Mouse (Mus musculus): Measurements from ENCODE around the gene BC049352. TPM values are rescaled to one million over a fixed set of nuclear protein-coding genes. Genes with fewer than 3 reads are reported as not detected.

BC049352 gene
- total and polyA plus RNA-seq, 3 experiments, result not detected

- Histone ChIP-seq H3K9me3 (replicated peaks; ENCODE audit: insufficient read depth, low read length) (no peaks in the 10 kb centered on the region), H3K79me2 (ENCODE audit: control insufficient read depth, insufficient read depth, low read length, poor library complexity) (no peaks in the 10 kb centered on the region), H3K36me3 (ENCODE audit: control insufficient read depth in 1 of 2, insufficient read depth in 2 of 2, low read length in 2 of 2) (peaks cover 0 to 12% of the 10 kb centered on the region in 2 experiments; a peak in 2 of 4 replicates), H3K27ac (ENCODE audit: control insufficient read depth, low read depth, low read length) (no peak overlapping the region), H3K9ac (ENCODE audit: control insufficient read depth, low read depth, low read length, poor library complexity, severe bottlenecking) (no peak overlapping the region), H3K27me3 (ENCODE audit: control insufficient read depth in 1 of 2, insufficient read depth in 2 of 2, low read length in 2 of 2) (peaks cover 2 to 10% of the 10 kb centered on the region in 2 experiments), H3K4me1 (ENCODE audit: control insufficient read depth in 1 of 2, insufficient read depth in 2 of 2, low read length in 2 of 2) (peaks cover 7 to 13% of the 10 kb centered on the region in 2 experiments), H3K4me3 (ENCODE audit: control insufficient read depth in 1 of 2, insufficient read depth in 1 of 2, low read depth in 2 of 2, low read length in 2 of 2) (no peak overlapping the region)
- no peak for TF ChIP-seq MEF2A (IDR thresholded peaks at IDR 0.05; ENCODE audit: extremely low read depth, insufficient replicate concordance, low read depth, low read length, poor library complexity, severe bottlenecking)
- no peak for TF ChIP-seq UBTF (IDR thresholded peaks at IDR 0.05; ENCODE audit: borderline replicate concordance, insufficient read depth, low read depth, low read length)
- TF ChIP-seq CHD2 (IDR thresholded peaks at IDR 0.05; ENCODE audit: low read length), result no peak
- no peak for TF ChIP-seq CHD1 (IDR thresholded peaks at IDR 0.05; ENCODE audit: low read depth, low read length)
- no peak for TF ChIP-seq ELF1 (IDR thresholded peaks at IDR 0.05; ENCODE audit: low read depth, low read length)
- TF ChIP-seq ZNF384 (IDR thresholded peaks at IDR 0.05; ENCODE audit: low read depth, low read length), result no peak
- DNase-seq (ENCODE audit: low read depth, low spot score), result no peak
Observed at GRCm38 (mm10) chr9:45252395-45252794, 70.6 kb downstream of the BC049352 start.

GRCm38 (mm10) chr9:45254021-45254420, 72.2 kb downstream of the BC049352 start:
- H3K4me1 ChIP-seq (ENCODE audit: control insufficient read depth in 1 of 2, insufficient read depth in 2 of 2, low read length in 2 of 2), result peaks cover 7 to 13% of the 10 kb centered on the region in 2 experiments
- H3K9ac ChIP-seq (ENCODE audit: control insufficient read depth, low read depth, low read length, poor library complexity, severe bottlenecking), result no peak overlapping the region
- no peaks in the 10 kb centered on the region for H3K79me2 ChIP-seq (ENCODE audit: control insufficient read depth, insufficient read depth, low read length, poor library complexity)
- no peak for DNase-seq (ENCODE audit: low read depth, low spot score)
- TF ChIP-seq CHD2 (IDR thresholded peaks at IDR 0.05; ENCODE audit: low read length), result no peak
- no peak for TF ChIP-seq JUND (IDR thresholded peaks at IDR 0.05; ENCODE audit: low read depth, low read length)
- no peak for TF ChIP-seq GATA1 (IDR thresholded peaks at IDR 0.05; ENCODE audit: low read depth, low read length)
- no peak for TF ChIP-seq POLR2AphosphoS5 (IDR thresholded peaks at IDR 0.05; ENCODE audit: borderline replicate concordance, low read depth, low read length)
- TF ChIP-seq RCOR1 (IDR thresholded peaks at IDR 0.05; ENCODE audit: low read depth, low read length), result no peak
- TF ChIP-seq MYC (IDR thresholded peaks at IDR 0.05; ENCODE audit: low read depth, low read length), result no peak
- no peak for TF ChIP-seq CHD1 (IDR thresholded peaks at IDR 0.05; ENCODE audit: low read depth, low read length)
- TF ChIP-seq MAZ (IDR thresholded peaks at IDR 0.05; ENCODE audit: low read depth, low read length), result no peak
- TF ChIP-seq ZMIZ1 (IDR thresholded peaks at IDR 0.05; ENCODE audit: low read depth, low read length), result no peak
- TF ChIP-seq BHLHE40 (IDR thresholded peaks at IDR 0.05; ENCODE audit: borderline replicate concordance, low read depth, low read length), result no peak
- no peak for TF ChIP-seq MAX (IDR thresholded peaks at IDR 0.05; ENCODE audit: low read length)
- no peak for TF ChIP-seq TCF12 (IDR thresholded peaks at IDR 0.05; ENCODE audit: low read depth, low read length)
- no peak for TF ChIP-seq GABPA (IDR thresholded peaks at IDR 0.05; ENCODE audit: low read depth, low read length)
- no peak for TF ChIP-seq POLR2AphosphoS2 (IDR thresholded peaks at IDR 0.05; ENCODE audit: low read length)
- no peak for TF ChIP-seq ZNF384 (IDR thresholded peaks at IDR 0.05; ENCODE audit: low read depth, low read length)
- TF ChIP-seq SIN3A (IDR thresholded peaks at IDR 0.05; ENCODE audit: low read length), result no peak
- no peak overlapping the region for H3K4me3 ChIP-seq (ENCODE audit: control insufficient read depth in 1 of 2, insufficient read depth in 1 of 2, low read depth in 2 of 2, low read length in 2 of 2)
- H3K9me3 ChIP-seq (replicated peaks; ENCODE audit: insufficient read depth, low read length), result no peaks in the 10 kb centered on the region
- peaks cover 4 to 15% of the 10 kb centered on the region in 2 experiments for H3K27me3 ChIP-seq (ENCODE audit: control insufficient read depth in 1 of 2, insufficient read depth in 2 of 2, low read length in 2 of 2)
- H3K27ac ChIP-seq (ENCODE audit: control insufficient read depth, low read depth, low read length), result no peak overlapping the region
- peaks cover 0 to 12% of the 10 kb centered on the region in 2 experiments; a peak in 2 of 4 replicates for H3K36me3 ChIP-seq (ENCODE audit: control insufficient read depth in 1 of 2, insufficient read depth in 2 of 2, low read length in 2 of 2)
